Mouse (Mus musculus) spleen, postnatal 4 days (tissue): ENCODE results near the gene Bex2.
A peak's percentile ranks its signal among the peaks of the same experiment; 100 is the strongest.
"Not testable (repeated sequence)": the region's sequence is repeated elsewhere in the genome, so short reads cannot be mapped to it uniquely, and the experiment has no call there.

ENCODE experiments used
- DNase-seq, 2 experiments: peaks; one replicate each; pipeline ENCODE4 v3.0.0; 2022; ENCODE audit warnings: low spot score in 2 of 2

Gene Bex2

DNA sequence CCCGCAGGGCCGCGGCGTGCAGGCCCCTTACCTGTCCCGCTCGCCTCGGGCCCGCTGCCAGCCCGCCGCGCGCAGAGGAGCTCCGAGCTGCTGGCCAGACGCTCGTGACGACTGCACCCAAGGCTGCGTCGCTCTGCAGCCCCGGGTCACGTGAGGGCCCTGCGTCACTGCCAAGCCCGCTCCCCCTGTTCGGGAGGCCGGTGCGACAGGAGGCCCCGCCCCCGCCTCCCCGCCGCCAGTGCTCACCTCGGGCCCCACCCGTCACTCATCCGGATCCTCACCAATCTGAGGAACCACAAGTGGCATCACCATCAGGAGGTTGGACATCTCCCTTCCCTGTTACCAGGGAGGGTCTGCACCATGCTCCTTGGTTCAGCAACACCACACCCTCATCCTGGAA is at the start of gene Bex2:
TSS of gene Bex2 (minus strand) at position 217 of the 400 bp plus-strand sequence.
- DNase-seq: not testable (repeated sequence)

DNA sequence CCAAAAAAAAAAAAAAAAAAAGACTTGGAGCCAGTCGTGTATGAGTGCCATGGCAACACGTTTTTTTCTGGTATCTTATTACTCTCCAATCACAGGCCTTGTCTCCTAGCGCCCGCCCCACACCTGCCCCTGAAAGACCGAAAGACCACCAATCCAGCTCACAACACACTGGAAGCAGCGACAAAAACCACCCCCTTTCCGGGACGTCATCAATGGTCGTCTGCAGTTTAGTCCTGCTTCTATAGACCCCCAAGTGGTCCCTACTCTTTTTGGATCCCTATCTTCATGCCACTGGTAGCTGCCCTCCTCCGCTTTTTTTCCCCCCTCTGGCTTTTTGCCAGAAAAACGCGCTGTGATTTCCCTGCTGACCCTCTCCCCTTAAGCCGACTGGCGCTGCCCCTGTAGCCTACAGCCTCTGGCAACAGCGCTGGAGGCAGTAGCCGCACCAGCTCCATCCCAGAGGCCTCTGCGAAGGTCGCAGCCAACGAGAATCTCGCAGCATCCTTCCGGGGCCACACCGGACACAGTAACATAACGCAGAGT is 47.5 kb upstream of the Bex2 start:
- DNase-seq: no peak

DNA sequence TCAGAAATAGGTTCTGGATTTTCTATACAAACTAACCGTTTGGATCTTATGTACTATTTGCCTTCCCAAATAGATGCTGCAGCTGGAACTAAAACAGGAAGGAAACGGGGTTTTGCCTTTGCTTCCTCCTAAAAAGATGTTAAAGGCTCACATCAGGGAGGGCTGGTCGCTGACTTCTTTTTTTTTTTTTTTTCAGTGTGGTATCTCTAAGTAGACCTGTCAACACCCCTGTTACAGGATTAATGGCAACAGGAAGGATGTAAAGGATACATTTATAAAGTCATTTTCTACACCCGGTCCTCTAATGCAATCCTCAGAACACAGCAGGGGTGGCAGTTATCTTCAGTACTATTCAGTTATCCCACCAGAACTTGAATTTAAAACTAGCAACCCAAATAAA is 47.0 kb upstream of the Bex2 start:
- no peak for DNase-seq

- DNase-seq: no peak
These were observed 39.9 kb upstream of the Bex2 start for GRCm38 (mm10) chrX:136107942-136108341.

GRCm38 (mm10) chrX:136104724-136105088 is 36.7 kb upstream of the Bex2 start:
- DNase-seq: no peak

DNA sequence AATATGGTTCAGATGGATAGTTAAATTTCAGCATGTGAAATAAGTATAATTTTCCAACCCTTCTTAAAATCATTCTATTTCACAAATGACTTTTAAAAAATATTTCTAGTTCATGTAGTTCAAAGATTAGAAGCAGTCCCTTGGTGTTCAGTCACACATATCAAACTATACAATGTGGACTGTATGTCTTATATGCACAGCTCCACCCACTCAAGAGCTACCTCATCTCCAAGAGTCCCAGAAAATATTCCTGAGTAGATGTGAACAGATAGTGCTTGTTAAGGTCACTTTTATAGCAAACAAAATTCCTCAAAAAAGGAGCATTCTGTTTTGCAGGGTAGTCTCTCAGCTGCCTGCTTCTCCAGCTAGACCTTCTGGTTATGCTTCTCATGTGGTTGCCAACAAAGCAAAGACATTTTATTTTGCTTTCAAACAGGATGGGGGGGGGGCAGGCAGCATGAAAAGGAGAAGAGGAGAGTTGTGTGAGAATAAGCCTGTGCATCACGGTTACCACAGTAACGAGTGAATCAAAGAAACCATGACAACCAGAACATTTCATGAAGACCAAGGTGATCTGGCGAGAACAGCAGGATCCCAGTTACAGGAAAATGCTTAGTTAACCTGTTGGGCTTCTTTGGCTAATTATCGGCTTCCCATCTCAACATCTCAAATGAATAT is 36.1 kb upstream of the Bex2 start:
- DNase-seq: no peak

DNA sequence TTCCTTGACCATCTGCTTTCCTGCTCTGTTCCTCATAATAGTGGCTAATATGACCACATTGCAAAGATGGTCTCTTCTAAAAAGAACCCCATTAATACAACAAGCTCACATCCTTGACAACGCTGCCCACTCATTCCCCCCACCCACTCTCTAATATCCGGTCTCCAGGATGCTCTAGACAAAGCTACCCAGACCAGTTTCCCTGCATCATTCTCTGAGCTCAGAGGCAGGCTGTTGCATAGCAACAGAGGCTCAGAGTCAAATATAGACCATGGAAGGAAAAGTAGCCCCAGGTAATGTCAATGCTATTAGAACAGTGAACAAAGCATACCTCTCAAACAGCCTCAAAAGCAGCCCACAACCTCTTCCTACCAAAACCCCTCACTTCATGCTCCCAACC is 26.4 kb upstream of the Bex2 start:
- no peak for DNase-seq

DNA sequence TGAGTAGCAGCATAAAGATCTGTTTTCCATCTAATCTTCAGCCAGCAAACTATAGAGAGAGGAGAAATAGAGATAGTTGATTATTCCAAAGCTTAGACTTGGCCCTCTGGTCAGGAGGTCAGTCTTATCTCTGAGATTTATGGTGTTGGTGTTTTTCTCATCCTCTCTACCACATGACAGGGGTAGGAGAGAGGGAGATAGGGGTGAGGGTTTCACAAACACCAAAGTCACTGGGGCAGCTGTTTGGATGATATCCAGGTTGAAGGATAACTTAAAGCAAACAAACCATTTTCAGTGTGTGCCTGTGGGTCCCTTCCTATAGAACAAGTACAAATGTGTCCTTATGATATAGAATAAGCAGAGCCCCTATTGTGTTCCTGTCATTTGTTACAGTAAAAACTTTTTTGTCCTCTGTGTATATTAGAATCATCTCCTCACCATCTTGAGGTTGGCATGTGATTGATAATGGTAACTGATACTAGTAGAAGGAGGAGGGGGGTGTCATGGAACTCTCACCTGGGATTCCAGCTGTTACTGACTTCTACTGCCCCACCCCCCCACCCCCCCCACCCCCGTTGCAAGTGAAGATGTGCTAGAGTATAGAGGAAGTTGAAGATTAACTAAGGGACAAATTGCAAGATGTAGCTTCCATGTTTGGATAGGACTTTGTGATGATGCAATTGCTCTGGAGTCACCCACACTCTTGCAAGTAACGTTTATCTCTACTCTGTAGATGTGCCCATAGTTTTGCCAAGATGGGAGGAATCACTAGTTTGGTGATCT is 24.7 kb upstream of the Bex2 start:
- no peak for DNase-seq

DNA sequence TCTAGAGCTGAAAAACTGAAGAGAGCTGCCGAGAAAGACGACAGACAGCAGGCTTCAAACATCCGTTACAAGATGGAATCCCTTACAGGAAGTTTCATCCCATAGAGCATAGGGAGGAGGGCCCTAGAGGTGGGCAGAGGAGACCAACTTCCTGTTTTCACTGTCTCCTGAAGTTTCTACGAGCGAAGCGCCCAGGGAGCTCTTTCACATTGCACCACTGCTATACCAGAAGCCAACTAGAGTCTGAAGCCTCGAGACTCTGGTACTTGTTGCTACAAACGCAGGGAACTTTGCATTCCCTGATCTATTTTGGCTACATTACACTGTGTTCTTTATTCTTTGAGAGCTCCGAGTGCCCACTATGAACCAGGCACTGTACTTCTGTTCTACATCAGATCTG is 17.1 kb upstream of the Bex2 start, which contains the start of gene Nxf3:
TSS of gene Nxf3 (minus strand) at position 101 of the 400 bp plus-strand sequence.
- no peak for DNase-seq

GRCm38 (mm10) chrX:136067201-136067991 is 640 bp downstream of the Bex2 start:
- DNase-seq: not testable (repeated sequence)

DNA sequence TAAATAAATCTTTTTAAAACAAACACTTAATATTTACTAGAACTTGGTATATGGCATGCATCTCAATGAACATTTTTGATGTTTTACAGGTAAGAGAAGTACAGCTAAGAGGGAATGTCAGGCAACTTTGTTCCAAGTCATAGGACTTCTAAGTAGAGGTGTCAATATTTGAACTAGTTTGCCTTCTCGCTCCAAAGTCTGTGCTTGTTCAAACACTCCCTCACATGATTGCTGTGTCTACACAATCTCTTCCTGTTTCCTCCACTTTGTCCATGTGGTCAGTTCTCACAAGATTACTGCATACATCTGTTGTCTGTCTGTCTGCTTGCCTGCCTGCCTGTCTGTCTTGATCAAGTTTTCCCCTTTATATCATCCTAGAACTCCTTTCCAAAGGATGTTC is 7.3 kb downstream of the Bex2 start:
- no peak for DNase-seq

DNA sequence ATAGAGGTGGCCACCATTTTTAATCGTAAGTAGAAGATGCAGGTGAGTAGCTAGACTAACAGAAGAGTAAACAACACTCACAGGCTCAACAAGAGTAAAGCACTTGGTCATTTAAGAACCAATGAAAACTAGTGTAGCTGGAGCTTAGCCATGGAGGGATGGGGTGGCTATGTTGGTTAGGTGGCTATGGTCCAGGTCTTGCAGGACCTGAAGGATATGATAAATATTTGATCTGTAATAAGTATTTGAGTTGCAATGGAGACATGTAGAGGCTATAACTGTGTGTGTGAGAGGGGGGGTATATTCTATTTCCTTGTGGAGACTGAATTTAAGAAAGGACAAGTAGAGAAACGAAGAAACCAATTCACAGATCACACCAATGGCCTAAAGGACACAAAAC is 16.8 kb downstream of the Bex2 start:
- DNase-seq: no peak

DNA sequence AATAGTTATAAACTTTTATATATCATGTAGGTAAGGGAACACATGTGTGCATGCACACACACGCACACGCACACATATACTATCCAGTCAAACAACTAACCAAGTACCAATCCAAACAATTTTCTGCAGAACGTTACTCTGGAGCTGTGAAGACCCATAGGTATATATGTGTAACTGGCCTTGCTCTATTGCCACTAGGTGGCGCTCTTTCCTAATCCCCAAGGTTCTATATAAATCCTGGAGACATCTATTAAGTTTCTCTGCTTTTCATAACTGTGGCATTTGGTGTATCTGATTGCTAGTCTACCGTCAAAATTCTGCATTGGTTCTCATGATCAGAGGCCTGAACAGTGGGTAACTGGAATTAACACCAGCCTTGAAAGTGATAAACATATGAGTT is 20.5 kb downstream of the Bex2 start:
- peak; percentile 14 to 65 for DNase-seq

GRCm38 (mm10) chrX:136043726-136044125 is 24.3 kb downstream of the Bex2 start:
- no peak for DNase-seq

DNA sequence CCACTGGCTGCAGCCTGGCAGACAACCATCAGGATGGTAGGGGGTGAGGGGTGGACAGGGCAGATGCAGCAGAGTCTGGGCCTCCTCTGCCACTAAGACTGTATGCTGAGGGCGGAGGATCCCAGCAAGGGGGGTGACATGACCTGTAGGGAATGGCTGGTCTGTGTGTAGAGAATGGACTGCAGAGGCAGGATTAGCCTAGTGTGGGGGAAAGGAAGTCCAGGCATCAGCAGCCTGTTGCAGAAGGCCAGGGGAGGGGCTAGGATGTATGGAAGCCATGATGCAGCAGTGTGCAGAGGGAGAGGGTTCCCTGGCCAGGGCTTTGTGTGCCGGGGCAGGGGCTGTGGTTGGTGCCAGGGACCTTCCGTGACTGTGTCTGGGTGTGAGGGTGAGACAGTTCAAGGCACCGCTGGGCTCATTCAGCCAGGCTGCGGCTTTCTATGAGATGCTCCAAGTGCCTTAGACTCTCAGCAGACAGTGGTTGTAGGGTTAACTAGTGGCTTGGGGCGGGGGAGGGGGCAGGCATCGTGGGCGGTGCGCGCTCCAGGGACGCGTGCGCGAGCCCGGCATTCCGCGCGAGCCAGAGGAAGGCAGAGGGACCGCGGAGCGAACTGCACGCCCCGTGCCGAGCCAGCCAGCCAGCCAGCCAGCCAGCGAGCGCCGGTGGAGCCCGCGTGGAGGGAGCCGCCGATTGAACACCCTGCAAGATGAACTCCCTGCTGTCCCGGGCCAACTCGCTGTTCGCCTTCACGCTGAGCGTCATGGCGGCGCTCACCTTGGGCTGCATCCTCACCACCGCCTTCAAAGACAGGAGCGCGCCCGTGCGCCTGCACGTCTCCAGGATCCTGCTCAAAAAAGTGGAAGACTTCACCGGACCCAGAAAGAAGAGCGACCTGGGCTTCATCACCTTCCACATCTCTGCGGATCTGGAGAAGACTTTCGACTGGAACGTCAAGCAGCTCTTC is 35.0 kb downstream of the Bex2 start, which contains the start of gene Arxes1:
TSS of gene Arxes1 (plus strand) at position 569 of the 965 bp plus-strand sequence.
- DNase-seq: not testable (repeated sequence)

DNA sequence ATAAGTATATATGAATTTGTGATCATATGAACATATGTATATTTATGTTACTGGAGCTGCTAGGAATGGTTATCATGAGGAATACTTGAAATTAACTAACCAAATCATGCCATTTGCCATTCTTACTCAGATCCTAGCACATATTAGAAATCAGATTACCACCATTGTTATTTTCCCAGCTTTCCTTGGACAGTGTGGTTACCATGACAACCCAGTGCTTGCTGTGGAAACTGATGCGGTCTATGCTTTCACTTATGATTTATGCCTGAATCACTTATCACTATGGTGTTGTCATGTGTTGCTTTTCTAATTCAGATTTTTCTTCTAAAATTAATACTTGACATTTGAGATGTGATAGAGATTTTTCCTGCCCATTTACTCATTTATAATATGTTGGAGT is 37.7 kb downstream of the Bex2 start:
- DNase-seq: no peak
